Mouse (Mus musculus) bone marrow, adult 2 months (tissue): Measurements from ENCODE around the gene L3mbtl2. TPM values are rescaled to one million over a fixed set of nuclear protein-coding genes. Genes with fewer than 3 reads are reported as not detected.

Experiments
- H3K27ac ChIP-seq: fragments of 200-500 bp; 2 replicates; pipeline ENCODE4 v1.5.1; 2012; ENCODE audit warnings: low read depth, mild to moderate bottlenecking, control low read depth, inconsistent platforms, low read length; ENCODE audit not compliant: control insufficient read depth, poor library complexity, insufficient read depth
- H3K4me1 ChIP-seq: fragments of 200-500 bp; 2 replicates; pipeline ENCODE4 v1.6.1; 2011; ENCODE audit warnings: low read length; ENCODE audit not compliant: control insufficient read depth, insufficient read depth
- H3K4me3 ChIP-seq: fragments of 200-500 bp; replicated peaks from 2 replicates; pipeline ENCODE3; 2011; ENCODE audit warnings: mild to moderate bottlenecking, low read depth, low read length, control low read depth; ENCODE audit not compliant: control insufficient read depth
- CTCF ChIP-seq: fragments of 200-500 bp; IDR thresholded peaks from 2 replicates; pipeline ENCODE4 v1.5.1; 2011; ENCODE audit warnings: low read length, control low read depth; ENCODE audit not compliant: control insufficient read depth, insufficient read depth
- POLR2A ChIP-seq: fragments of 200-500 bp; IDR thresholded peaks from 2 replicates; pipeline ENCODE4 v1.6.1; 2011; ENCODE audit warnings: low read depth, mild to moderate bottlenecking, control low read depth, low read length, borderline replicate concordance; ENCODE audit not compliant: control insufficient read depth
- WGBS: fragments of 180-500 bp; shearing (Covaris S2); methylation state at CpG from one replicate; pipeline ENCODE4 v1.1.7; 2018; 5-methylcytosine and 5-hydroxymethylcytosine counted together
- polyA plus RNA-seq: library from polyadenylated mRNA; stranded (reverse); fragments of >200 nt; gene quantifications from 2 replicates; pipeline ENCODE4 v1.2.4, GENCODE M21; 2011; ENCODE audit warnings: low replicate concordance; ENCODE audit not compliant: missing spikeins, insufficient read depth, insufficient read length

Gene L3mbtl2
- polyA plus RNA-seq, 1 experiment = 18.6 TPM

DNA sequence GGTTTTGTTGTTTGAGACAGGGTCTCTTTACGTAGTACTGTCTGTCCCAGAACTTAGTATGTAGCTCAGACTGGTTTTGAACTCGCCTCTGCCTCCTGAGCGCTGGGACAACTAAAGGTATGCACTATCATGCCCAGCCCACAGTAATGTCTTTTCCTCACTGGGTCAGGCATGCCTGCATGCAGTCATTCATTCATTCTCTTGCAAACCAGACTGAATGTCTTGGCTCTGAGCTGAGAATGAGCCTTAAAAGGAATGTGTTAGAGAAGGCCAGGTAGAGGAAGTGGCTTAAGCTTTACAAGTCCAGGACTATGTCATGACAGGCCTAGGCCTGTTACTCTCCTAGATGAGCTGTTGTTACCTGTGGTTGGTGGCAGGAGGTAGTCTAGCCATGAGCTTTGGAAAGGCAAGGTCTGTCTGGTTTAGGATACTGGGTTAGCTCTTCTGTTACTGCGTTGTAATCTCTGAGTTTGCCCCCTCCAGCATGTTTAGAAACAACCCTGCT, 16.7 kb downstream of the L3mbtl2 start:
- no peaks in the 10 kb centered on the region for H3K4me1 ChIP-seq
- H3K4me3 ChIP-seq = no peak overlapping the region
- WGBS = 93% methylated on average over 4 of the region's 4 CpGs
- TF ChIP-seq POLR2A (no peak), CTCF (no peak)
- no peak overlapping the region for H3K27ac ChIP-seq

DNA sequence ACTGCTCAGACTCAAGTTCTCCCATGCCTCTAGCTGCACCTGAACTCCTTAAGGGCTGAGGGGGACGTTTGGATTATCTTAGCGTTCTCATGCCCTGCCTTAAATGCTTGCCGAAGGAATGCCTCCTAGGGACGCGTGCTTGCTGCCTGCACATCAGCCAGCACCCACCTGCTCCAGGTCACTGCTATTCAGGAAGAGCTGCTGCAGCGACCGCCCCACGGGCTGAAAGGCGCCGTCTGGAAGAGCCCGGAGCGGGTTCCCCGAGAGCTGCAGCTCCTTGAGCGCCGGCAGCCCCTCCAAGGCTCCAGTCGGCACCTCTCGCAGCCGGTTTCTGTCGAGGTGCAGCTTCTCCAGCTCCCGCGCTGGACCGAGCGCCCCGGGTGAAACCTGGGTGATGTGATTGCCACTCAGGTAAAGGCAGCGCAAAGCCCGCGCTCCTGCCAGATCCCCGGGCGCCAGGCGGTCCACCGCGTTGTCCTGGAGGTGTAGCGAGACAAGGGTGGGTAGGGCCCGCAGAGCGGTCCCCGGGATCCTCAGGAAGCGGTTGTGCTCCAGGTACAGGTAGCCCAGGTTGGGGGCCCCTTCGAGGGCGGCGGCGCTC, 29.8 kb downstream of the L3mbtl2 start:
- peak overlapping the region; percentile 5 for H3K4me3 ChIP-seq
- H3K4me1 ChIP-seq = no peaks in the 10 kb centered on the region; the same call in none of the 2 replicates
- TF ChIP-seq CTCF = no peak
- TF ChIP-seq POLR2A = no peak
- H3K27ac ChIP-seq = no peak overlapping the region; the same call in 1 of the 2 replicates
- WGBS = 5% methylated on average over 41 of the region's 41 CpGs

DNA sequence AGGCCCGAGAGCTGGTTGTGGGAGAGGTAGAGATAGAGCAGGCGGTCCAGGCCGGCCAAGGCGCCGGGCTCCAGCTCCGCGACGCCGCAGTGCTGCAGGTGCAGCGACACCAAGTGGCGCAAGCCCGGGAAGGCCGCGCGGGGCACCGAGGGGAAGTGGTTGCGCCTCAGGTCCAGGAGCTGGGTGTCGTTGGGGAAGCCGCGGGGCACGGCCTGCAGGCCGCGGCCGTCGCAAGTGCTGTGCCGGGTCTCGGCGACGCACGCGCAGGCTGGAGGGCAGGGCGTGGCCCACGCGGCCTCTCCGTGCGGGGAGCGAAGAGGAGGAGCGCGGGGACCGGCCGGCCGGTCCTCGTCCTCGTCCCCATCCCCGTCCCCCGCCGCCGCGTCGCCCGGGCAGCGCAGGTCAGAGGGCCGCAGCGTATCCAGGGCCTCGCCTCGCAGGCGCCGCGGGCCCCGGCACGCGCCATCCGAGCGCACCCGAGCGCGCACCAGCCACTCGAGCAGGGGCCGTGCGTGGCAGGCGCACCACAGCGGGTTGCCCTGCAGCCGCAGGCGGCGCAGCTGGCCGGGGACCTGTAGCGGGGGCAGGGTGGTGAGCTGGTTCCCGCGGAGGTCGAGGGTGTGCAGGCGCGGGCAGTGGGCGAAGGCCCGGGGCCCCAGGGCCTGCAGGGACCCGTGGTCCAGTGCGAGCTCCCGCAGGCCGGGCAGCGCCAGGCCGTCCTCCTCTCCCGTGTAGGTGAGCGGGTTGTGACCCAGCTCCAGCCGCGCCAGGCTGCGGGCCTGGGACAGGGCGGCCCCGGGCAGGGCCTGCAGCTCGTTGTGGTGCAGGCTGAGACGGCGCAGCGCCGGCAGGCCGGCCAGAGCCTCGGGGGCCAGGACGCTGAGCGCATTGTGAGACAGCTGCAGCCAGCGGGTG, 30.5 kb downstream of the L3mbtl2 start:
- Histone ChIP-seq H3K27ac (peak overlapping the region; percentile 54; the same call in 1 of the 2 replicates), H3K4me3 (peak overlapping the region; percentile 51), H3K4me1 (no peaks in the 10 kb centered on the region; the same call in none of the 2 replicates)
- WGBS = 2% methylated on average over 99 of the region's 107 CpGs
- peak; percentile 48; the same call in 1 of the 2 replicates for TF ChIP-seq POLR2A
- TF ChIP-seq CTCF = peak; percentile 72

DNA sequence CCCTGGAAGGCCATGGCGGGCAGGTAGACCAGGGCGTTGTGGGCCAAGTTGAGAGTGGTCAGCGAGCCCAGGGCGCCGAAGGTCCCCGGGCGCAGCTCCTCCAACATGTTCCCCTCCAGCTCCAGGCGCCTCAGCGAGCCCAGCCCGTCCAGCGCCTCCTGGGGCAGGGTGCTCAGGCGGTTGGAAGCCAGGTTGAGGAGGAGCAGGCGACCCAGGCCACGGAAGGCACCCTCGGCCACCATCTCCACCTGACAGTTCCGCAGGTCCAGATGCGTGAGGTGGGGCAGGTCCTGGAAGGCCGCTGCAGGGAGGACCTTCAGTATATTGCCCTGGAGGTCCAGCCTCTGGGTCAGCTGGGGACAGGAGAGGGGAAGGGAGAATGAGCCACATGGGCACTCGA, 31.2 kb downstream of the L3mbtl2 start:
- no peak overlapping the region for H3K4me3 ChIP-seq
- WGBS = 70% methylated on average over 19 of the region's 19 CpGs
- TF ChIP-seq POLR2A (no peak), CTCF (no peak)
- no peaks in the 10 kb centered on the region; the same call in none of the 2 replicates for H3K4me1 ChIP-seq
- H3K27ac ChIP-seq = no peak overlapping the region; the same call in 1 of the 2 replicates

DNA sequence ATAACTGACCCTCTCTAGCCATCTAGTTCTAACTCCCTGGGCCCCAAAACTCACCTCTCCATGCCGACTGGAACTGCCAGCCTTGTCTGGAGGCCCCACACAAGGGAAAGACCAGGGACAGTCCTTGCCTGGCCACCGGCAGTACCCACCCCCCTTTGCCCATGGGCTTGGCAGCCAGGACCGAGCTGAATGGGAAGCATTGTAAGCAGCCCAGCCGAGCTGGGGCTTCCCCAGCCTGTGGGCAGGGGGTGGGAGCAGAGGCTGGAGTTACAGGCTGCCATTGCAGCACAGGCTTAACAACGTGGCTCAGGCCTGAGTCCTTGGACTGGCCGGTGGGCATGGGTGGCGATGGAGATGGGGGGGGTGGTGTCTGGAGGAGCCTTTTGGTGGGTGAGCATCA, 33.5 kb downstream of the L3mbtl2 start, which contains the start of gene Chadl:
Chadl (minus strand) TSS at position 113 of the 400 bp plus-strand sequence.
- WGBS = 78% methylated on average over 7 of the region's 7 CpGs
- Histone ChIP-seq H3K4me1 (no peaks in the 10 kb centered on the region; the same call in none of the 2 replicates), H3K4me3 (no peak within 1 kb of the TSS), H3K27ac (no peak within 1 kb of the TSS)
- TF ChIP-seq POLR2A (no peak), CTCF (no peak)

DNA sequence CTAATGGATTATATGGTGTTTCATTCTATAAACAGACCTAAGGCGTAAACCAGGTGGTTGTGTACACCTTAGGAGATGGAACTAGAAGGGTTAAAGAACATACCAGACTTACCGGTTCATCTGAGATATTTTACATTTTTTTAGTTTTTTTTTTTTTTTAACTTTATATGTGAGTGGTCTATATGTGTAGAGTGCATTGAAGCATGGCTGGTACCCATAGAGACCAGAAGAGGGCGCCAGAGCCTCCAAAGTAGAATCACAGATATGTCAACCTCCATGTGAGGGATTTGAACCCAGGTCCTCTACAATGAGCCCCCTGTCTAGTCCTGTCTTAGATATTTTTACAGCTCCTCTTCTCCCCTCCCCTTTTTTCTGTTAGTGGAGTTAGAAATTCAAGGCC, 34.2 kb downstream of the L3mbtl2 start:
- WGBS = 52% methylated on average over 3 of the region's 3 CpGs
- Histone ChIP-seq H3K4me1 (no peaks in the 10 kb centered on the region; the same call in none of the 2 replicates), H3K27ac (no peak overlapping the region), H3K4me3 (no peak overlapping the region)
- TF ChIP-seq CTCF (peak; percentile 41; the same call in 1 of the 2 replicates), POLR2A (no peak)

DNA sequence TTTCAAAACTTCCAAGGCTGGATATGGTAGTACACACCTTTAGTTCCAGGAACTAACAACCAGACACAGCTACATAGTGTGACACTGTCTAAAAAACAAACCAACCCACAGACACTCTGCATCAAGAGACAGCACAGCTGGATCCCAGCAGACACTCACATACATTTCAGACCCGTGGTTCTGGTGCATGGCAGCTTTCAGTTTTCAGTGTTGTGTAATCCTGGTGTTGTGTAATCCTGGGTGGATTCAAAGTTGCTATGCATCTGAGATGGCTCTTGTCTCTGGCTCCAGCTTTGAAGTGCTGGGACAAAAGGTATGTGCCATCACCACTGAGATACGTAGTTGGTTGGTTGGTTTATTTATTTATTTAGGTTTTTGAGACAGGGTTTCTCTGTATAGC, 34.8 kb downstream of the L3mbtl2 start:
- TF ChIP-seq CTCF (no peak), POLR2A (no peak)
- H3K4me1 ChIP-seq = no peaks in the 10 kb centered on the region; the same call in none of the 2 replicates
- H3K4me3 ChIP-seq = no peak overlapping the region
- H3K27ac ChIP-seq = no peak overlapping the region
- WGBS = 36% methylated on average over 2 of the region's 2 CpGs

DNA sequence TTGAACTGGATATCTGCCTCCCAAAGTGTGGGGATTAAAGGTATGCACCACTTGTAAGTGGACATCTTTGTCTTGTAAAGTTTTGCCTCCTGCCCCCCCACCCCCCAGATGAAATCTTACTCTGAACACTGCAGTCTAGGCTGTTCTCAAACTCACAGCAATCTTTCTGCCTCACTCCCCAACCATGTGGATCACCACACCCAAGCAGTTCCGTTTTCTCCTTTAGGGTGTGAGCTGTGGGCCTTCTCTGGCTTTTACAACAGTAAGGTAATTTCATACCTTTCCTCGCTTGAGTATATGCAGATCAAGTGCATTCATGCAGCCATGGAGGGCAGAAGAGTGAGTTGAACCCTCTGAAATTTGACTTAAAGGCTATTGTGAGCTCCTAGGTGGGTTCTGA, 36.5 kb downstream of the L3mbtl2 start:
- H3K4me1 ChIP-seq = no peaks in the 10 kb centered on the region; the same call in 1 of the 2 replicates
- TF ChIP-seq POLR2A (no peak), CTCF (no peak)
- 74% methylated on average over 2 of the region's 2 CpGs for WGBS
- no peak overlapping the region for H3K27ac ChIP-seq
- H3K4me3 ChIP-seq = no peak overlapping the region
